Mouse (Mus musculus) activated CD4-positive, CD25-positive, alpha-beta regulatory T cell, adult 9 weeks (primary cell): ENCODE results near the gene Gmnc. TPM values are rescaled to one million over a fixed set of nuclear protein-coding genes. Genes with fewer than 3 reads are reported as not detected.

ENCODE experiments used
- polyA plus RNA-seq: library from polyadenylated mRNA; unstranded; fragments of 100-300 nt; shearing (Covaris generic); gene quantifications from one replicate; pipeline ENCODE4 v1.2.1, GENCODE M21; 2017

The Gmnc gene
- not detected for polyA plus RNA-seq

DNA sequence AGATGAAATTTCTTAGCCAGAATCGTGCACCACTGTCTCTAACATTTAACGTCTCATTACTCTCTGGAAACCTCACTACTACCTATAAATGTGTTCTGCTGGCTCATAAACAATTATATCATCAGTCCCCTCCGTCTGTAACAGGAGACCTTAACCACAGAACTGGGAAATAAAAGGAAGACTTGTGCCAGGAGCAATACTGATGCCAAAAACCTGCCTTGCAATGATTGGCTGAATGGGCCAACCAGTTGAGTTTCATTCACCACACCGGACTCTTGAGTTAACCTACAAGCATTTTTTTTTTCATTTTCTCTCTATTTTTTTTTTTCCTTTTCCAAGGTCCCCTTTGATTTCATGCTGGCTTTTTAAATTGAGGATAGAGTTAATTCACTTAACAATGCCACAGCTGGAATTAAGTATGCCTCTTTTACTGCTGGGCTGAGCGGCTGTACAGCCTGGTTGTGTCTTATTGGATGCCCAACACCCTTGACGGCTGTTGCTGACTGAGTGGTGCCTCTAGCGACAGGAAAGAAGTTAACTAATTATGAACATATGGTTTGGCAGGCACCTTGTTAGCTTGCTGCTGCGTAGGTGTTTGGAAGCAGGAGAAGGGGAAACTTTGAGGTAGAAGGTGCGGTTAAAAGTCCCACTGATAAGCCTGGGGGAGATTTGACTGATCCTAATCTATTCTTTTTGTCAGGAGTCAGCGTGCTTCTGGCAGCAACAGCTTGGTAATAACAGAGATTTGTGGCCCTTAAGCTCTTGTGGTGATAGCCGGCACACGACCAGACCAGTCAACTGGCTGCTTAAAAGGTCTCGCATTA is at the start of gene Gmnc:
Gmnc (minus strand) TSS at position 176 of the 824 bp plus-strand sequence.

